Mouse (Mus musculus): ENCODE measurements around the gene Ggps1. TPM values are rescaled to one million over a fixed set of nuclear protein-coding genes. Genes with fewer than 3 reads are reported as not detected.

The Ggps1 gene
- polyA plus RNA-seq, 1 experiment from 2014 or later = 32.2 TPM

GRCm38 (mm10) chr13:14018283-14018682 lies 45.0 kb downstream of the Ggps1 start:
- Histone ChIP-seq H3K36me3 (ENCODE audit: control insufficient read depth, insufficient read depth) (peaks cover 37% of the 10 kb centered on the region), H3K4me1 (replicated peaks; ENCODE audit: control insufficient read depth, insufficient read depth, low read length) (no peaks in the 10 kb centered on the region), H3K27me3 (replicated peaks; ENCODE audit: control insufficient read depth, insufficient read depth, low read length) (no peaks in the 10 kb centered on the region), H3K27ac (ENCODE audit: low read depth, low read length) (no peak overlapping the region), H3K4me3 (ENCODE audit: low read depth, low read length) (no peak overlapping the region), H3K4me2 (replicated peaks; ENCODE audit: low read depth) (no peak overlapping the region), H3K9ac (ENCODE audit: low read depth, low read length) (no peak overlapping the region), H3K9me3 (ENCODE audit: control insufficient read depth) (no peaks in the 10 kb centered on the region)
- TF ChIP-seq CTCF (IDR thresholded peaks at IDR 0.05; ENCODE audit: low read depth) = no peak
- no peak for ATAC-seq

GRCm38 (mm10) chr13:14015609-14016008 lies 47.7 kb downstream of the Ggps1 start:
- no peak for TF ChIP-seq CTCF (IDR thresholded peaks at IDR 0.05; ENCODE audit: low read depth)
- Histone ChIP-seq H3K9me3 (ENCODE audit: control insufficient read depth) (no peaks in the 10 kb centered on the region), H3K4me1 (replicated peaks; ENCODE audit: control insufficient read depth, insufficient read depth, low read length) (no peaks in the 10 kb centered on the region), H3K4me2 (replicated peaks; ENCODE audit: low read depth) (no peak overlapping the region), H3K4me3 (ENCODE audit: low read depth, low read length) (no peak overlapping the region), H3K9ac (ENCODE audit: low read depth, low read length) (no peak overlapping the region), H3K27ac (ENCODE audit: low read depth, low read length) (no peak overlapping the region), H3K27me3 (replicated peaks; ENCODE audit: control insufficient read depth, insufficient read depth, low read length) (no peaks in the 10 kb centered on the region), H3K36me3 (ENCODE audit: control insufficient read depth, insufficient read depth) (peaks cover 40% of the 10 kb centered on the region)
- WGBS = 81% methylated on average over 6 of the region's 6 CpGs
- ATAC-seq = no peak

GRCm38 (mm10) chr13:14014540-14014939 lies 48.7 kb downstream of the Ggps1 start:
- H3K9me3 ChIP-seq (ENCODE audit: control insufficient read depth) = no peaks in the 10 kb centered on the region
- H3K36me3 ChIP-seq (ENCODE audit: control insufficient read depth, insufficient read depth) = peaks cover 37% of the 10 kb centered on the region
- WGBS = 85% methylated on average over 4 of the region's 4 CpGs
- no peak overlapping the region for H3K27ac ChIP-seq (ENCODE audit: low read depth, low read length)
- H3K4me1 ChIP-seq (replicated peaks; ENCODE audit: control insufficient read depth, insufficient read depth, low read length) = no peaks in the 10 kb centered on the region
- TF ChIP-seq CTCF (IDR thresholded peaks at IDR 0.05; ENCODE audit: low read depth) = no peak
- H3K4me2 ChIP-seq (replicated peaks; ENCODE audit: low read depth) = no peak overlapping the region
- no peak overlapping the region for H3K9ac ChIP-seq (ENCODE audit: low read depth, low read length)
- ATAC-seq = no peak
- H3K27me3 ChIP-seq (replicated peaks; ENCODE audit: control insufficient read depth, insufficient read depth, low read length) = no peaks in the 10 kb centered on the region
- no peak overlapping the region for H3K4me3 ChIP-seq (ENCODE audit: low read depth, low read length)

GRCm38 (mm10) chr13:14014001-14014400 lies 49.3 kb downstream of the Ggps1 start:
- ATAC-seq = no peak
- TF ChIP-seq CTCF (IDR thresholded peaks at IDR 0.05; ENCODE audit: low read depth) = no peak
- Histone ChIP-seq H3K9ac (ENCODE audit: low read depth, low read length) (no peak overlapping the region), H3K27ac (ENCODE audit: low read depth, low read length) (no peak overlapping the region), H3K9me3 (ENCODE audit: control insufficient read depth) (no peaks in the 10 kb centered on the region), H3K4me1 (replicated peaks; ENCODE audit: control insufficient read depth, insufficient read depth, low read length) (no peaks in the 10 kb centered on the region), H3K4me2 (replicated peaks; ENCODE audit: low read depth) (no peak overlapping the region), H3K36me3 (ENCODE audit: control insufficient read depth, insufficient read depth) (peaks cover 36% of the 10 kb centered on the region), H3K27me3 (replicated peaks; ENCODE audit: control insufficient read depth, insufficient read depth, low read length) (no peaks in the 10 kb centered on the region), H3K4me3 (ENCODE audit: low read depth, low read length) (no peak overlapping the region)
- WGBS = 92% methylated on average over 2 of the region's 2 CpGs

GRCm38 (mm10) chr13:14011454-14011995 lies 51.8 kb downstream of the Ggps1 start:
- no peaks in the 10 kb centered on the region for H3K9me3 ChIP-seq (ENCODE audit: control insufficient read depth)
- H3K4me2 ChIP-seq (replicated peaks; ENCODE audit: low read depth) = no peak overlapping the region
- H3K9ac ChIP-seq (ENCODE audit: low read depth, low read length) = no peak overlapping the region
- no peak for TF ChIP-seq CTCF (IDR thresholded peaks at IDR 0.05; ENCODE audit: low read depth)
- peaks cover 21% of the 10 kb centered on the region for H3K36me3 ChIP-seq (ENCODE audit: control insufficient read depth, insufficient read depth)
- WGBS = 92% methylated on average over 4 of the region's 4 CpGs
- H3K4me1 ChIP-seq (replicated peaks; ENCODE audit: control insufficient read depth, insufficient read depth, low read length) = no peaks in the 10 kb centered on the region
- ATAC-seq = peak; percentile 58
- H3K4me3 ChIP-seq (ENCODE audit: low read depth, low read length) = no peak overlapping the region
- H3K27me3 ChIP-seq (replicated peaks; ENCODE audit: control insufficient read depth, insufficient read depth, low read length) = no peaks in the 10 kb centered on the region
- H3K27ac ChIP-seq (ENCODE audit: low read depth, low read length) = no peak overlapping the region

- 71% methylated on average over 2 of the region's 2 CpGs for WGBS
Observed at GRCm38 (mm10) chr13:14006056-14006455, 57.2 kb downstream of the Ggps1 start.

GRCm38 (mm10) chr13:14004999-14005398 lies 58.3 kb downstream of the Ggps1 start:
- no peaks in the 10 kb centered on the region for H3K9me3 ChIP-seq (ENCODE audit: control insufficient read depth)
- no peaks in the 10 kb centered on the region for H3K4me1 ChIP-seq (replicated peaks; ENCODE audit: control insufficient read depth, insufficient read depth, low read length)
- WGBS = 88% methylated on average over 5 of the region's 5 CpGs
- H3K36me3 ChIP-seq (ENCODE audit: control insufficient read depth, insufficient read depth) = peaks cover 46% of the 10 kb centered on the region
- H3K4me3 ChIP-seq (ENCODE audit: low read depth, low read length) = no peak overlapping the region
- no peak overlapping the region for H3K27ac ChIP-seq (ENCODE audit: low read depth, low read length)
- no peak overlapping the region for H3K9ac ChIP-seq (ENCODE audit: low read depth, low read length)
- H3K4me2 ChIP-seq (replicated peaks; ENCODE audit: low read depth) = no peak overlapping the region
- H3K27me3 ChIP-seq (replicated peaks; ENCODE audit: control insufficient read depth, insufficient read depth, low read length) = no peaks in the 10 kb centered on the region
- TF ChIP-seq CTCF (IDR thresholded peaks at IDR 0.05; ENCODE audit: low read depth) = no peak
- ATAC-seq = no peak

More at GRCm38 (mm10) chr13:14006056-14006455, 57.2 kb downstream of the Ggps1 start:
- H3K9ac ChIP-seq (ENCODE audit: low read depth, low read length) = no peak overlapping the region
- no peak overlapping the region for H3K4me3 ChIP-seq (ENCODE audit: low read depth, low read length)
- ATAC-seq = no peak
- no peaks in the 10 kb centered on the region for H3K4me1 ChIP-seq (replicated peaks; ENCODE audit: control insufficient read depth, insufficient read depth, low read length)
- TF ChIP-seq CTCF (IDR thresholded peaks at IDR 0.05; ENCODE audit: low read depth) = no peak
- H3K36me3 ChIP-seq (ENCODE audit: control insufficient read depth, insufficient read depth) = peaks cover 46% of the 10 kb centered on the region
- H3K27ac ChIP-seq (ENCODE audit: low read depth, low read length) = no peak overlapping the region
- no peaks in the 10 kb centered on the region for H3K27me3 ChIP-seq (replicated peaks; ENCODE audit: control insufficient read depth, insufficient read depth, low read length)
- H3K4me2 ChIP-seq (replicated peaks; ENCODE audit: low read depth) = no peak overlapping the region
- H3K9me3 ChIP-seq (ENCODE audit: control insufficient read depth) = no peaks in the 10 kb centered on the region
